Mouse (Mus musculus) heart, embryonic 11.5 days (tissue): ENCODE results near the gene Hist2h2ac. TPM values are rescaled to one million over a fixed set of nuclear protein-coding genes. Genes with fewer than 3 reads are reported as not detected.
A peak's percentile ranks its signal among the peaks of the same experiment; 100 is the strongest.
"Not testable (repeated sequence)": the region's sequence is repeated elsewhere in the genome, so short reads cannot be mapped to it uniquely, and the experiment has no call there.

Experiments
- ATAC-seq: fragments of 200-750 bp; cut with Nextera tagmentation; replicated peaks from 2 replicates; pipeline ENCODE4 v1.8.0; 2017; ENCODE audit warnings: moderate library complexity; ENCODE audit not compliant: insufficient number of reproducible peaks, low FRiP score, low TSS enrichment
- H3K27ac ChIP-seq: fragments of 300-500 bp; sonication (generic); 2 replicates; pipeline ENCODE4 v1.5.1; 2014; ENCODE audit warnings: mild to moderate bottlenecking, low read depth, low read length
- H3K27me3 ChIP-seq: fragments of 300-500 bp; sonication (generic); 2 replicates; pipeline ENCODE4 v1.6.1; 2014; ENCODE audit warnings: mild to moderate bottlenecking, low read length, mixed read lengths; ENCODE audit not compliant: control insufficient read depth, insufficient read depth
- H3K36me3 ChIP-seq: fragments of 300-500 bp; sonication (generic); 2 replicates; pipeline ENCODE4 v1.6.1; 2014; ENCODE audit warnings: mild to moderate bottlenecking, low read length, moderate library complexity, mixed read lengths; ENCODE audit not compliant: control insufficient read depth, insufficient read depth
- H3K4me1 ChIP-seq: fragments of 300-500 bp; sonication (generic); 2 replicates; pipeline ENCODE4 v1.6.1; 2014; ENCODE audit warnings: low read length; ENCODE audit not compliant: control insufficient read depth, insufficient read depth
- H3K4me2 ChIP-seq: fragments of 300-500 bp; sonication (generic); 2 replicates; pipeline ENCODE4 v1.6.1; 2014; ENCODE audit warnings: mild to moderate bottlenecking, moderate library complexity
- H3K4me3 ChIP-seq: fragments of 300-500 bp; sonication (generic); 2 replicates; pipeline ENCODE4 v1.5.1; 2014; ENCODE audit warnings: low read depth, low read length
- H3K9ac ChIP-seq: fragments of 300-500 bp; sonication (generic); 2 replicates; pipeline ENCODE4 v1.6.1; 2014; ENCODE audit warnings: mild to moderate bottlenecking, low read depth, low read length, moderate library complexity
- H3K9me3 ChIP-seq: fragments of 300-500 bp; sonication (generic); replicated peaks from 2 replicates; pipeline ENCODE4 v1.6.1; 2016; ENCODE audit warnings: low read length; ENCODE audit not compliant: control insufficient read depth
- WGBS: fragments of 180-500 bp; shearing (Covaris S2); extraction: QIAGEN DNeasy Blood & Tissue Kit; methylation state at CpG from one replicate; pipeline ENCODE4 v1.1.7; 2014; ENCODE audit not compliant: insufficient replicate concordance; 5-methylcytosine and 5-hydroxymethylcytosine counted together
- polyA plus RNA-seq: library from polyadenylated mRNA; unstranded; fragments of >200 nt; fragmentation: Nextera tagmentation; extraction: Ambion mirVana; gene quantifications from 2 replicates; pipeline ENCODE4 v1.2.1, GENCODE M21; 2014

Hist2h2ac gene
- polyA plus RNA-seq, 1 experiment from 2014 or later = 5.5 TPM

GRCm38 (mm10) chr3:96182382-96182776 lies 38.3 kb downstream of the Hist2h2ac start:
- Histone ChIP-seq H3K36me3 (peaks cover 13% of the 10 kb centered on the region), H3K9me3 (no peaks in the 10 kb centered on the region), H3K4me3 (peak overlapping the region; percentile 66), H3K9ac (peak overlapping the region; percentile 76), H3K4me2 (peak overlapping the region; percentile 80), H3K27me3 (no peaks in the 10 kb centered on the region), H3K27ac (peak overlapping the region; percentile 92), H3K4me1 (peaks cover 21% of the 10 kb centered on the region)
- WGBS = 23% methylated on average over 4 of the region's 4 CpGs
- 0 out of 2 replicates have a peak, but pooled peaks have one; percentile 23 for ATAC-seq

- Histone ChIP-seq H3K36me3 (peaks cover 14% of the 10 kb centered on the region), H3K9ac (peak overlapping the region; percentile 76), H3K27me3 (no peaks in the 10 kb centered on the region), H3K9me3 (no peaks in the 10 kb centered on the region), H3K4me3 (peak overlapping the region; percentile 66), H3K4me1 (peaks cover 21% of the 10 kb centered on the region), H3K27ac (peak overlapping the region; percentile 92), H3K4me2 (peak overlapping the region; percentile 80)
- peak; percentile 15; the same call in 1 of the 2 replicates for ATAC-seq
- 24% methylated on average over 12 of the region's 12 CpGs for WGBS
These were observed 38.9 kb downstream of the Hist2h2ac start for GRCm38 (mm10) chr3:96181510-96182381.

GRCm38 (mm10) chr3:96180727-96181477 lies 39.8 kb downstream of the Hist2h2ac start, which contains the start of gene Sv2a:
Gene Sv2a (plus strand): TSS chr3:96181151.
- Histone ChIP-seq H3K9me3 (no peaks in the 10 kb centered on the region), H3K36me3 (peaks cover 21% of the 10 kb centered on the region), H3K4me3 (peak within 1 kb of the TSS; percentile 66), H3K27me3 (no peaks in the 10 kb centered on the region), H3K27ac (peak within 1 kb of the TSS; percentile 92), H3K4me2 (peak within 1 kb of the TSS; percentile 80), H3K9ac (peak within 1 kb of the TSS; percentile 76), H3K4me1 (peaks cover 21% of the 10 kb centered on the region)
- WGBS = 1% methylated on average over 18 of the region's 23 CpGs
- peak; percentile 20; the same call in 1 of the 2 replicates for ATAC-seq

- WGBS = 63% methylated on average over 4 of the region's 4 CpGs
These were observed 41.1 kb downstream of the Hist2h2ac start for GRCm38 (mm10) chr3:96179531-96179930.

GRCm38 (mm10) chr3:96178902-96179301 lies 41.8 kb downstream of the Hist2h2ac start:
- Histone ChIP-seq H3K4me1 (peaks cover 22% of the 10 kb centered on the region), H3K36me3 (peaks cover 30% of the 10 kb centered on the region), H3K4me3 (no peak overlapping the region), H3K9me3 (no peaks in the 10 kb centered on the region), H3K27ac (no peak overlapping the region), H3K4me2 (no peak overlapping the region), H3K27me3 (no peaks in the 10 kb centered on the region), H3K9ac (no peak overlapping the region)
- 86% methylated on average over 2 of the region's 2 CpGs for WGBS
- no peak for ATAC-seq

More at GRCm38 (mm10) chr3:96179531-96179930, 41.1 kb downstream of the Hist2h2ac start:
- no peaks in the 10 kb centered on the region for H3K9me3 ChIP-seq
- H3K27ac ChIP-seq = no peak overlapping the region
- no peaks in the 10 kb centered on the region for H3K27me3 ChIP-seq
- H3K9ac ChIP-seq = no peak overlapping the region
- no peak for ATAC-seq
- H3K4me2 ChIP-seq = no peak overlapping the region
- peaks cover 28% of the 10 kb centered on the region for H3K36me3 ChIP-seq
- no peak overlapping the region for H3K4me3 ChIP-seq
- peaks cover 21% of the 10 kb centered on the region for H3K4me1 ChIP-seq

GRCm38 (mm10) chr3:96178427-96178826 lies 42.3 kb downstream of the Hist2h2ac start:
- 90% methylated on average over 4 of the region's 4 CpGs for WGBS
- H3K27ac ChIP-seq = no peak overlapping the region

GRCm38 (mm10) chr3:96175251-96175650 lies 45.4 kb downstream of the Hist2h2ac start:
- Histone ChIP-seq H3K9ac (no peak overlapping the region), H3K4me3 (no peak overlapping the region), H3K4me2 (no peak overlapping the region), H3K27ac (no peak overlapping the region), H3K36me3 (peaks cover 30% of the 10 kb centered on the region), H3K27me3 (no peaks in the 10 kb centered on the region), H3K4me1 (peaks cover 12% of the 10 kb centered on the region), H3K9me3 (no peaks in the 10 kb centered on the region)
- no peak for ATAC-seq
- 85% methylated on average over 6 of the region's 6 CpGs for WGBS

More at GRCm38 (mm10) chr3:96178427-96178826, 42.3 kb downstream of the Hist2h2ac start:
- H3K9me3 ChIP-seq = no peaks in the 10 kb centered on the region
- H3K9ac ChIP-seq = no peak overlapping the region
- no peak overlapping the region for H3K4me2 ChIP-seq
- peaks cover 23% of the 10 kb centered on the region for H3K4me1 ChIP-seq
- no peak for ATAC-seq
- peaks cover 30% of the 10 kb centered on the region for H3K36me3 ChIP-seq
- no peaks in the 10 kb centered on the region for H3K27me3 ChIP-seq
- H3K4me3 ChIP-seq = no peak overlapping the region

- H3K4me1 ChIP-seq = peaks cover 12% of the 10 kb centered on the region
- not testable (repeated sequence) for H3K9ac ChIP-seq, ATAC-seq, H3K4me3 ChIP-seq, H3K9me3 ChIP-seq, H3K27ac ChIP-seq, H3K27me3 ChIP-seq, H3K4me2 ChIP-seq
- 88% methylated on average over 4 of the region's 4 CpGs for WGBS
- H3K36me3 ChIP-seq = peaks cover 30% of the 10 kb centered on the region
These were observed 46.6 kb downstream of the Hist2h2ac start for GRCm38 (mm10) chr3:96174042-96174441.
